Mouse (Mus musculus): ENCODE results near the gene Capn8.

- no peak for TF ChIP-seq CTCF (IDR thresholded peaks at IDR 0.05; ENCODE audit: low read depth, low read length)
- no peak for TF ChIP-seq TAL1 (conservative IDR thresholded peaks at IDR 0.05; ENCODE audit: low read depth, low read length)
- TF ChIP-seq GATA1 (IDR thresholded peaks at IDR 0.05; ENCODE audit: borderline replicate concordance, low read length), result no peak
- TF ChIP-seq POLR2AphosphoS5 (IDR thresholded peaks at IDR 0.05; ENCODE audit: insufficient replicate concordance, low read depth, low read length), result no peak
Observed at GRCm38 (mm10) chr1:182646796-182647195, 82.0 kb downstream of the Capn8 start.
